Comparison of ENCODE assay signal across 8 mouse cellular contexts in the genomic region with DNA sequence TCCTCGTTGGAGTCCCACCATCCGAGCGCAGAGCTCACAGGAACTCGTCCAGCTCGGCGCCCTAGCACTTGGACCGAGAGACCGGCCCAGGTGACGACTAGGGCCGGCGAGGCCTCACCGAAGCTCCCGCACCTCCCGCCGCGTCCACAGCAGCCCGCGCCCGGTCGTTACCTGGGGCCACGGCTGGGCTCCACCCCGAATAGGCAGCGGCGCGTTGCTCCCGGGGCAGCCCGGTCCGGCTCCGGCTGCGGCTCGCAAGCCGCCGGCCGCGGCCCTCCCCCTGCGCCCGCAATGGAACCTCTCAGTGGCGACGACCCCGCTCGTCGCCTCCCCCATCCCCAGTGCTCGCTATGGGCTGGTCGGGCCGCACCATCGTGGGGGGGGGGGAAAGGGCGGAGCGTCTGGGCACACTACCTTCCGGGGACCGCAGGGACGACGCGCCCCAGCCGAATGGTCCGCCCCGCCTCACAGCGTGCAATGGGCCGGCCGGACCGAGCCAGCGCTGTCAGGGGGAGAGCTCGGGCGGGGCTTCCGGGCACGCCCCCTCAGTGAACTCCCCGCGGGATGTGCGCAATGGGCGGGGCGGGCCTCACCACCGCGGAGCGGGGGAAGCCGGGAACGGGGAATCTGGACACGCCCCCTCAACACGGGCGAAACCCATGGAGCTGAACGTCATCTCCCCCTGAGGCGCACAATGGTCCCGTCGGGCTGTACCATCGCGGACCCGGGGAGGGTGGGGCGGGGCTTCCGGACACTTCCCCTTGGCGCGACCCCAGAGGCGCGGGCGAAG. TPM values are rescaled to one million over a fixed set of nuclear protein-coding genes. Genes with fewer than 3 reads are reported as not detected.
A peak's percentile ranks its signal among the peaks of the same experiment; 100 is the strongest.
DNase-seq lines count a peak whose midpoint lies in the region; ATAC-seq and TF ChIP-seq lines count a peak whose summit lies in the region.

A gene (minus strand): TSS at position 350 of the 790 bp plus-strand sequence.

- under 1% methylated on average over 86 of the region's 92 CpGs for WGBS in bone marrow, adult 2 months
- under 1% methylated on average over 85 of the region's 92 CpGs for WGBS in embryonic facial prominence, embryonic 15.5 days
- 0% methylated on average over 42 of the region's 92 CpGs for WGBS in limb, embryonic 14.5 days
- WGBS in midbrain, postnatal 0 days, result 3% methylated on average over 73 of the region's 92 CpGs

- H3K4me2 ChIP-seq in embryonic facial prominence, embryonic 15.5 days (replicated peaks), result peak within 1 kb of the TSS; percentile 83
- H3K4me2 ChIP-seq in limb, embryonic 14.5 days (replicated peaks; ENCODE audit: low read depth, low read length, severe bottlenecking), result peak within 1 kb of the TSS; percentile 93
- peak within 1 kb of the TSS; percentile 93 for H3K4me2 ChIP-seq in midbrain, postnatal 0 days (ENCODE audit: low read depth, low read length, poor library complexity, severe bottlenecking)

- no peaks in the 10 kb centered on the region for H3K27me3 ChIP-seq in embryonic facial prominence, embryonic 15.5 days
- no peaks in the 10 kb centered on the region for H3K27me3 ChIP-seq in limb, embryonic 14.5 days (ENCODE audit: control insufficient read depth, insufficient read depth, low read length)
- no peaks in the 10 kb centered on the region for H3K27me3 ChIP-seq in midbrain, postnatal 0 days (ENCODE audit: insufficient read depth, low read length)

- peak within 1 kb of the TSS; percentile 99 for H3K4me3 ChIP-seq in bone marrow, adult 2 months (replicated peaks; ENCODE audit: control insufficient read depth, low read depth, low read length)
- H3K4me3 ChIP-seq in embryonic facial prominence, embryonic 15.5 days (replicated peaks), result peak within 1 kb of the TSS; percentile 98
- peak within 1 kb of the TSS; percentile 97 for H3K4me3 ChIP-seq in limb, embryonic 14.5 days (replicated peaks; ENCODE audit: low read length)
- peak within 1 kb of the TSS; percentile 99 for H3K4me3 ChIP-seq in midbrain, postnatal 0 days (ENCODE audit: low read depth, low read length)

- H3K27ac ChIP-seq in bone marrow, adult 2 months (ENCODE audit: control insufficient read depth, insufficient read depth, low read depth, low read length, poor library complexity), result peak within 1 kb of the TSS; percentile 100
- peak within 1 kb of the TSS; percentile 95 for H3K27ac ChIP-seq in embryonic facial prominence, embryonic 15.5 days (replicated peaks)
- H3K27ac ChIP-seq in limb, embryonic 14.5 days (replicated peaks; ENCODE audit: low read depth, low read length), result peak within 1 kb of the TSS; percentile 86
- H3K27ac ChIP-seq in midbrain, postnatal 0 days (ENCODE audit: low read depth, low read length), result peak within 1 kb of the TSS; percentile 91

- ATAC-seq in embryonic facial prominence, embryonic 15.5 days (ENCODE audit: insufficient number of reproducible peaks, low FRiP score, low TSS enrichment, low read depth), result peak; percentile 99
- peak; percentile 97 for ATAC-seq in limb, embryonic 14.5 days (ENCODE audit: low FRiP score, low read depth)
- peak; percentile 98 for ATAC-seq in midbrain, postnatal 0 days (ENCODE audit: low FRiP score)

- TF ChIP-seq POLR2A in bone marrow, adult 2 months (IDR thresholded peaks at IDR 0.05; ENCODE audit: borderline replicate concordance, control insufficient read depth, low read depth, low read length), result peak; percentile 69; the same call in 1 of the 2 replicates
- peak; percentile 77; the same call in 1 of the 2 replicates for TF ChIP-seq POLR2A in limb, embryonic 14.5 days (IDR thresholded peaks at IDR 0.05; ENCODE audit: borderline replicate concordance, extremely low read depth, insufficient read depth, insufficient read length)

- no peak for TF ChIP-seq CTCF in bone marrow, adult 2 months (IDR thresholded peaks at IDR 0.05; ENCODE audit: control insufficient read depth, insufficient read depth, low read length)
- TF ChIP-seq CTCF in midbrain, postnatal 0 days (IDR thresholded peaks at IDR 0.05), result no peak

- peaks cover 8% of the 10 kb centered on the region for H3K4me1 ChIP-seq in bone marrow, adult 2 months (ENCODE audit: control insufficient read depth, insufficient read depth, low read length)
- peaks cover 25% of the 10 kb centered on the region for H3K4me1 ChIP-seq in embryonic facial prominence, embryonic 15.5 days
- peaks cover 10% of the 10 kb centered on the region for H3K4me1 ChIP-seq in limb, embryonic 14.5 days (ENCODE audit: control insufficient read depth, insufficient read depth, low read length)
- peaks cover 12% of the 10 kb centered on the region for H3K4me1 ChIP-seq in midbrain, postnatal 0 days (ENCODE audit: insufficient read depth, low read length)

- H3K36me3 ChIP-seq in embryonic facial prominence, embryonic 15.5 days, result no peaks in the 10 kb centered on the region
- 0 out of 2 replicates have a peak, but pooled peaks cover 6% of the 10 kb centered on the region for H3K36me3 ChIP-seq in limb, embryonic 14.5 days (ENCODE audit: control insufficient read depth, insufficient read depth, low read length)
- no peaks in the 10 kb centered on the region for H3K36me3 ChIP-seq in midbrain, postnatal 0 days (ENCODE audit: insufficient read depth, low read length)

- peak; percentile 99 for DNase-seq in 416B (ENCODE audit: low read depth)
- DNase-seq in heart, adult 8-10 months (ENCODE audit: low spot score), result peak; percentile 98
- peak; percentile 99 for DNase-seq in kidney, adult 9 months
- peak; percentile 98 for DNase-seq in limb, embryonic 14.5 days (ENCODE audit: low spot score)
- DNase-seq in midbrain, postnatal 0 days (ENCODE audit: low spot score), result peak; percentile 99
- DNase-seq in spleen, postnatal 14 days (ENCODE audit: low spot score in 2 of 2), result peak; percentile 96 to 97

- H3K9ac ChIP-seq in embryonic facial prominence, embryonic 15.5 days, result peak within 1 kb of the TSS; percentile 94
- peak within 1 kb of the TSS; percentile 82 for H3K9ac ChIP-seq in limb, embryonic 14.5 days (ENCODE audit: low read depth, low read length, severe bottlenecking)
- peak within 1 kb of the TSS; percentile 98 for H3K9ac ChIP-seq in midbrain, postnatal 0 days (replicated peaks; ENCODE audit: low read length, poor library complexity, severe bottlenecking)

- no peaks in the 10 kb centered on the region for H3K9me3 ChIP-seq in embryonic facial prominence, embryonic 15.5 days (replicated peaks)
- no peaks in the 10 kb centered on the region for H3K9me3 ChIP-seq in limb, embryonic 14.5 days (ENCODE audit: control insufficient read depth, low read length)
- no peaks in the 10 kb centered on the region for H3K9me3 ChIP-seq in midbrain, postnatal 0 days (ENCODE audit: low read length)

RNA-seq across cellular contexts. Expression of the gene that starts here (rescaled TPM):
- polyA plus RNA-seq in bone marrow, adult 2 months (2011; ENCODE audit: insufficient read depth, insufficient read length, low replicate concordance, missing spikeins), result 26.7 and 60.0 TPM in 2 replicates
- polyA plus RNA-seq in embryonic facial prominence, embryonic 15.5 days (2015; fragmentation: Nextera tagmentation; extraction: Ambion mirVana), result 60.3 and 68.9 TPM in 2 replicates
- total RNA-seq in heart, adult 8-10 months (2022), result 10 to 100 TPM; 46.2 to 53.4 (median 47.6) TPM
- 118 and 194 TPM in 2 replicates for polyA plus RNA-seq in limb, embryonic 14.5 days (2012; rRNA removed)
- 70.1 and 74.3 TPM in 2 replicates for polyA plus RNA-seq in limb, embryonic 14.5 days (2014; fragmentation: Nextera tagmentation; extraction: Ambion mirVana)
- total RNA-seq in midbrain, postnatal 0 days (2014; rRNA removed), result 67.6 and 71.2 TPM in 2 replicates
- 51.7 and 52.0 TPM in 2 replicates for polyA plus RNA-seq in midbrain, postnatal 0 days (2015; fragmentation: Nextera tagmentation; extraction: Ambion mirVana)

Comparison
In these comparisons a context has a peak if more than half of its experiments do, and no peak if none do; other contexts are left out.
1. Peak in every context shown above with its lines: DNase-seq, ATAC-seq, H3K4me3 ChIP-seq and H3K27ac ChIP-seq.